Mouse (Mus musculus) lung, postnatal 4 days (tissue): ENCODE data around the gene St3gal3.
A peak's percentile ranks its signal among the peaks of the same experiment; 100 is the strongest.

Experiments used
- DNase-seq, 2 experiments: peaks; one replicate each; pipeline ENCODE4 v3.0.0; 2021

St3gal3 gene

DNA sequence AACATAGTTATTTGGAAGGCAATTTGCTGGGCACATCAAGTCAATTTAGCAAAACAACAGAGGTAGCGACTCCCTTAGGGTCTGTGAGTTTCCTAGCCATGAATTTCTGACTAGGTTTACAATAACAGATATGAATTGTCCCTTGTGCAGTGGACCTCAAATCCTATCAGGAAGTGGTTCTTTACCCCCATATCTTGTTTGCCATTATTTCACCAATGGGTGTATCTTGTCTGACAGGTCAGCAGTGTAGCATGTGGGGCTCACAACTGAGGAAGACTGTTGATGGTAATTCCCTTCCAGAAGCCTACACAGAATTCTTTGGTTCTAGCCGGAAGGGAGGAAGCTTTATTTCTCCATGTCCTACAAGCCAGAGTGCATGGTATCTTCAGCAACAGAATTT is 213.4 kb downstream of the St3gal3 start:
- no peak for DNase-seq

DNA sequence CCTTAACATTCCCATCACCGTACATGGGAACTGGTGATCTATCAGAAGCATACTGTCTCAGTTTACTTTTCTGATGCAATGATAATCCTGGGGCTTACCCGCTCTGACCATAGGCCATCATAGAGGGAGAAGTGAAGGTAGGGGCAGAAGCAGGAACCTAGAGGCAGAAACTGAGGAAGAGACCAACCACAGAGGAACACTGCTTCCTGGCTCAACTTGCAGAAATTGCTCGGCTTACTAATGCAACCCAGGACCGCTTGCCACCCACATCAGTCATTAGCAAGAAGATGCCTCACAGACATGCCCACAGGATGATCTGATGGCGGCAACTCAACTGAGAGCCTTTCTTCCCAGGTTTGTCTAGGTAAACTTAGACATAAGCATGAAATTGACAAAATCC is 216.0 kb downstream of the St3gal3 start:
- DNase-seq, result peak in 1 of 2 experiments; percentile 10

DNA sequence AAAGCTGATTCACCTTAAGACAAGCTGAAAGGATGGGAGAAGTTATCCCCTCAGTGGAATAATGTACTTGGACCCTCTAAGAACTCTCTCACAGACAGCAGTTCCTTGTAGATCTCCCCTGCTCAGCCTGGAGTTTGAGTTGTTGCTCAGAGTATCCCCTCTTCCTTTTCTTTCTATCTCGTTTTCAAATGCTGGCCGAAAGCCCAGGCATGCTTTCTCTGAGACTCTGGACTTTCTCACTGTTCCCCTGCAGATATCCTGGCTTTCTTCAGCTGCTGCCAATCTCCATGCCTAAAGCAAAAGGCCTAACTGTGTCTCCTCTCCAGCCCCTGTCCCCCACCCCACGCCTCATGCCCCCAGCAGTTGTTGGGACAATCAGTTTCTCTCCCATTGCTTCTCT is 216.5 kb downstream of the St3gal3 start:
- DNase-seq, result peak in 1 of 2 experiments; percentile 12

DNA sequence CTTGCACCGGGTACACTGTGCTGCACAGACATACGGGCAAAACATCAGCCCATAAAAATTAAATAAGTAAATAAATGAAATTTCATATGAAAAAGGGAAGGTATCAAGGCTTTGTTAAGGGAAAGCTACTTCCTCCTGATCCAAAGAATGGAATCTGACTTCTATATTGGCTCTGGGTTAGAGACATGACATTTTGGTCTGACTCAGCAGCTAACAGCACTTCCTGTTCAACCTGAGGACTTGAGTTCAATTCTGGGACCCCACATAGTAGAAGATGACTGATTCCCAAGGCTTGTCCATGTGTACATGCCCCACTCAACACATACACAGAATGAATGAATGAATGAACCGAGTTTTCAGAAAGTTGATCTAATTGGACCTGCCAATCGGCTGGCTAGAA is 216.9 kb downstream of the St3gal3 start:
- DNase-seq, result no peak

- no peak for DNase-seq
Observed at GRCm38 (mm10) chr4:117917402-117917801, 217.3 kb downstream of the St3gal3 start.

DNA sequence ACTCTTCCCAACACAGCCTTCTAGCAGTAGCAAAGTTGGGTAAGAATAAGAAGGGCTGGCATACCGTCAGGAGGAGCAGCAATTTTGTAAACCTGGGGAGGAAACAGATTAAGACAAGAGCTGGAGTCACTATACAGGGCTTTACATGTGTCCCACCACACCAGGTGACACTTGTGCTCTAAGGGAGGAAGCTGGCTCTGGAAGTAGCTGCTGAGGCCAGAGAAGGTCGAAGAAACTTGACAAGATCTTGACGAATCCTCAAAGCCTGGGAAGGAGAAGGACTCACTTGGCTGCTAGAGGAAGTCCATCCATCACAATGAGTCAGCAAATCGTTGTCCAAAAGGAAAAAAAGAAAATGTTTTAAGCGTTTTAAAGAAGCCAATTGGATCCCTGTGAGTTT is 218.3 kb downstream of the St3gal3 start:
- no peak for DNase-seq

DNA sequence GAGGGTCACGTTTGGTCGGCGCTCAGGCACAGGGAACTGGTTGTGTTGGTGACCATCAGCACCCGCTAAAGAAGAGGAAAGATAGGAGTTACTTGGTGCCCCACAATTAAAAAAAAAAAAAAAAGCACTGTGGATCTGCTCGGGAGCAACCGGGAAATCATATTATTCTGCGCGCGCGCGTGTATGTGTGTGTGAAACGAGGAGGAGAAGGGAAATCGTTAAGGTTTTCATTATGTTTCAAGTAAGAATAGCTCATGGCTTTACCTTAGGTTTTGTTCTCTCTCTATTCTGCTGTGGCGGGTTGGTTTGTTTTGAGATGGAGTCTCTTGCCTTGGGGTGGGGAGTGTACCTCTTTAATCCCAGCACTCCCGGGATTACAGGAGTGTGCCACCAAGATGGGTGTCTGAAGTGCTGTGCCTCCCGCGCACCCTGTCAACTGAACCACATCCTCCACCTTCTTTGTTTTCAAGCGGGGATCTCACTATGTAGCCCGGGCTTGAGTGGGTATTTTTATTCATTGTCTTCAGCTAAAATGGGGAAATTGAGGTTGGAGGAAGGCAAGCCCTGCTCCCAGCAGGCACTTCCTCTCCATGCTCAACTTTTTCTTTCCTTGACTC is 219.1 kb downstream of the St3gal3 start:
- no peak for DNase-seq

- peak; percentile 92 to 93 for DNase-seq
Observed at GRCm38 (mm10) chr4:117914591-117915442, 219.9 kb downstream of the St3gal3 start, which contains the start of gene Ipo13. Gene Ipo13, minus strand, starts transcription at chr4:117914999.

GRCm38 (mm10) chr4:117914031-117914430 is 220.7 kb downstream of the St3gal3 start:
- no peak for DNase-seq

DNA sequence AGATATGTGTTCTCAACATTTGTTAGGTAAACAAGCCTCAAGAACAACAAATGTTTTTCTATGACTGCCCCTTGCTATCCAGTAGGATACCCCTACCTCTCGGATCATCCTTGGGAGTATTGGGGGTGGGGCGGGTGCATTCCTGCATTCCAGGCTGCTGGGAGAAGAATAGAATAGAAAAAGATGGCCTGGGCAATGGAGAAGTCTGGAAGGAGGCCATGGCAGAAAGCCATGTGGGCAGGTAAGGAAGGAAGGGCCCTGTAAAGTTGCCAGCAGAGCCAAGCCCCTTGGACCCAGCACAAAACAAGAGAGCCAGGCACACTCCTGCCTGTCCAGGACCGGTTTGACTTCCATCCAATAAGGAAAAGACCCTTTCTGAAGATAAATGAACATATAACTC is 221.3 kb downstream of the St3gal3 start:
- peak; percentile 50 to 68 for DNase-seq

DNA sequence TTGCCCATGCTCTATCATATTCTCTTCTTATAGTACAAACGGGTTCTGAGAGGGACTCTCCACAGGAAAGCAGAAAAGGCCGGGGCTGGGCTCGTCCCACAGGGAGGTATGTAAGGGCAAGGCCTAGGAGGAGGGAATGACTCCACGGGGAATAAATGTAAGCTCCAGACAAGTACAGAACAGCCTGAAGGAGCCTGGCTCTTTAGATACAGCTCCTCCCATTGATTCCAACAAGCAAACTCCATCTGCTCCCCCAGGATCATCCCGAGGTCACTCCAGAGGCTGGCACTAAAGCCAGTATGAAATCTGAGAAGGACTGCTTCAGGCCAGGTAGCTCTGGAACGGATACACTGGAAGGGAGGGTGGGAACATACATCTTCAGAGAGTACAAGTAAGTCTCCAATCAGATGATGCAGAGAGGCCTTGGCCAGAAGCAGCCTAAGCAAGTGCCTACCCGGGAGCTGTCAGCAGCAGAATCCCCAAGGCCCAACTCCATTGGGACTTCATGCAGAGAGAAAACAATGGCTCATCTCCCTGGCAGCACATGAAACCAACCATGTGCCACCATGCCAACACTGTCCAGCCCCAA is 221.9 kb downstream of the St3gal3 start:
- no peak for DNase-seq

DNA sequence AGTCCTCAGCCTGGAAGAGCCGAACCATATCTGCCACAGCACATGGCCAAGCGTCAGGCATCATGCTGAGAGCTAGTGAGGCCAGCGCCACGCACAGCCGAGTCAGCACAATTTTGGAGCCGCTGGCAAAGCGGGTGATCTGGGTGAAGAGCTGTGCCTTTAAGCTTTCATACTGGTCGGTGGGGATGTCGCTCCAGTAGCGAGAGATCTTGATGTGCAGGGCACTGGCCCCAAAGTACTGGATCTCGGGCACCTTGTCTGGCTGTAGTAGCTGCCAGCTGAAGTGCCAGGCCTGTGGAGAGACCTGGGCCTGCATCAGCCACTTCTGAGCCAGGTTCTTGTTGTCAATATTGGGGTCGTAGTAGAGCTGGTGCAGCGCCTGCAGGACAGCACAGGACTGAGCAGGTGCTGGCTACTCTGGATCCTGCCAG is 222.6 kb downstream of the St3gal3 start:
- DNase-seq, result peak in 1 of 2 experiments; percentile 23

DNA sequence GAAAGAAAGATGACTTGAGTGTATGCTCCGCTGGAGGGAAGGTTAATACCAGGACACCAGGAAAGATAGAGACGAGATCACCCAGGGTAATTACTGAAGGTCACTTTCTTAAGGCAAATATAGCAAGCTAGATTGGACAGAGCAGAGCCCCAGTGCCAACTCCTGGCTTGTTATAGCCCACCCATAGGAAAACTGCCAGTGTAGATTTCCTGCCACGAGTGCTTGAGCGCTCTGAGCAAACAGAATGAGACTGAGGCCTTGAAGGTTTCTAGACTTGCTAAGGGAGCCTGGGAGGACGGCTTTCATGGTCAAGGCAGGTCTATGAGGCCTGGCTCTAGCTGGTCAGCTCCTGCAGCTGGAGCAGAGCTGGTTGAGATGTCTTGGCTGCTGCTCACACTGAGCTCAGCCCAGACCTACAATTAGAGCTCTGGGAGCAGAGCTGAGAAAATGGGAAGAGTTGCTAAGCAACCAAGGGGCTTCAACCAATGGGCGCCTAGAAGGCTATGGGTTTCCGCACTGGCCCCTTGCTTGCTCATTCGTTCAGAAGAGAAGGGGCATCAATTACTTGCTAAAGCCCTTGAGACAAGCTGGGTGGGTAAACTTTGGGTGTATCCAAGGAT is 225.8 kb downstream of the St3gal3 start:
- DNase-seq, result peak in 1 of 2 experiments; percentile 13

DNA sequence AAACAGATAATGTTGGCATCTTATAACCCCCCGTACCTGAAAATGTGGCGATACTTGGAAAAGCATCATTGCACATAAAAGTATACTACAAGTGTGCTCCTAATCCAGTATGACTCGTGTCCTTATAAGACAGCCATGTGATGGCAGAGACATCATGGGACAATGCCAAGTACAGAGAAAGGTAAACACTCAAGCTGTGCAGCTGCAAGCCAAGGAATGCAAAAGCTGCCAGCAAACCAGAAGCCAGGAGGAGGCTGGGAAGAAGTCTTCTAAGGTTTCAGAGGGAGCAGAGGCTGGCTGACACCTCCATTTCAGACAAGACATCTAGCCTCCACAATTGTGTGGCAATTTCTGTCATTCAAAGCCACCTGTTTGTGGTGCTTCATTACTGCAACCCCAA is 228.5 kb downstream of the St3gal3 start:
- DNase-seq, result peak; percentile 53 to 60

- no peak for DNase-seq
Observed at GRCm38 (mm10) chr4:117904761-117905160, 230.0 kb downstream of the St3gal3 start.

DNA sequence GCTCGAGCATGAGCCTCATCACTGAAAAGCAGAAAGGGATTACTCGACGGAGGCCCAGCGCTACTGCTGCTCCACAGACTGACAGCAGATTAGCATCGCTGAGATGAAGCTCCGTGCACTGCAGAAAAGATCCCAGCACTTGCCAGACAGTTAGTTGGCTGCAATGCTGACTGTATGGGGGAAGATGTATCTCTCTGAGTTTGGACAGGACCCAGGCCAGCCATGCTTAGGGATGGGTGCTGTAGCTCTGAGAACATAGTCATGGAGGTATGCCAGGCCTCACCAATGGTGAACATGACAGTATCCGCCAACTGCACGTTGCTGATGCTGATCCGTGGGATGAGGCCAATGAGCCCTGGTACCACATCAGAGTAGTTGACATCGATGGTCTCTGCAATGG is 230.6 kb downstream of the St3gal3 start:
- no peak for DNase-seq

GRCm38 (mm10) chr4:117898111-117898510 is 236.6 kb downstream of the St3gal3 start:
- peak; percentile 32 to 74 for DNase-seq

DNA sequence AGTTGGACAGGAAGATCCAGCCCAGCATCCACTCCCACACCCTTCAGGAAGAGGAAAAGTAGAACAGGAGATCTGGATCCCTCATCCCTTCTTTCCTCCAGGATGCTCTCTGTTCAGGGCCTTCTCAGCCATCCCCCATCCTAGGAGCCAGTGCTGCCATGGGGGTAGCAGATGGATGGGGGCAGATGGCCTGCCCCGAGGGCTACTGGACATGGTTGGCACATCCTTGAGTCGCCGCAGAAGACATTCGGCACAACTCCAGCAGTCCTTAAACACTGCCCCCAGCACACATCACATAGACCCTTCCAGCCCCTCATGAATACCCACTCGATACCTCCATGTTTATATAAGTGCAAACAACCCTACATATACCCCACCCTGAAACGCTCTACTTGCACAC is 238.7 kb downstream of the St3gal3 start:
- DNase-seq, result no peak

DNA sequence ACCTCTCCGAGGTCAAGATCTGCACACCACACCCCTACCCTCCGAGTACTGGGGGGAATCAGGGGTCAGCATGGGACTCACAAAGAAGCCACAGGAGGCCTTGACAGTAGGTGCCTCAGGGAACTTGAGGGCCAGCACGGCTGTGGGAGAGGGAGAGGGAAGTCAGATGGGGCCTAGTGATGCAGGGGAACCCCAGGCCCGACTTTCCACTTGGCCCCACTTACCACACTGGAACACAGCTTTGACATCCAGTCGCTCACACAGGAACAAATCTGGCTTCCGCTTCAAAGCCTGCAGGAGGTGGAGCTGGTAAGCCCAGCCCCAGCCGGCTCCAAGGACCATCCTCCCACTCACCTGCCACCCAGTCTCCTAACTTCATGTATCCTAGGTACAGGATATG is 239.4 kb downstream of the St3gal3 start:
- DNase-seq, result no peak

DNA sequence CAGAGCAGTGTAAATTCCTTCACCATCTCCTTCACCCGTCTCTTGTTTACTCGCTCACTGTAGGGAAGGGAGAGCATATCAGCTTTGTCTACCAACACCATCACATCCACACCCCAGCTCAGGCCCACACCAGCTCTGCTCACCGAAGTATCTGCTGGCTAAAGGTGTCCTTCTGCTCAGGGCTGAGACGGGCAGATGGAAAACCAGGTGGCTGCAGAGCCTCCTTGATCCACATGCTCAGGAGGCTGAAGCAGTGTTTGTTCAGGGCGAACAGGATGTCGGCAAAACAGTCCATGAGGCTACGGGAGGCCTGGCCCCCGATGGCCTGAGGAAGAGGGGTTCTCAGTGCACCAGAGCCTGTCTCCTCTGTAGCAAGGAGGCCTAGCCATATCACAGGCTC is 240.1 kb downstream of the St3gal3 start:
- DNase-seq, result no peak

- DNase-seq, result peak; percentile 53 to 64
Observed at GRCm38 (mm10) chr4:117893376-117893775, 241.3 kb downstream of the St3gal3 start.

- DNase-seq, result peak; percentile 83 to 85
Observed at GRCm38 (mm10) chr4:117891738-117892161, 243.0 kb downstream of the St3gal3 start, which contains the start of gene Dph2. Gene Dph2, minus strand, starts transcription at chr4:117892032.

- no peak for DNase-seq
Observed at GRCm38 (mm10) chr4:117890750-117891149, 244.0 kb downstream of the St3gal3 start.
